Mouse (Mus musculus) liver, postnatal 0 days (tissue): ENCODE data around the gene Ints6.

Experiments used
- CTCF ChIP-seq: sonication (generic); IDR thresholded peaks from 2 replicates; pipeline ENCODE4 v1.5.1; 2016; ENCODE audit warnings: antibody characterized with exemption, low read depth
- EP300 ChIP-seq: IDR thresholded peaks from 2 replicates; pipeline ENCODE4 v1.6.1; 2016; ENCODE audit warnings: antibody characterized with exemption, low read depth, mild to moderate bottlenecking

GRCm38 (mm10) chr14:62638345-62638702 lies 122.6 kb downstream of the Ints6 start:
- TF ChIP-seq CTCF (no peak), EP300 (no peak)
